Mouse (Mus musculus) forebrain, embryonic 15.5 days (tissue): ENCODE data around the gene Xcl1. TPM values are rescaled to one million over a fixed set of nuclear protein-coding genes. Genes with fewer than 3 reads are reported as not detected.

Experiments used
- ATAC-seq: fragments of 200-750 bp; cut with Nextera tagmentation; replicated peaks from 2 replicates; pipeline ENCODE4 v1.8.0; 2017; ENCODE audit warnings: mild to moderate bottlenecking, moderate TSS enrichment, moderate library complexity
- H3K27ac ChIP-seq: fragments of 300-500 bp; sonication (generic); replicated peaks from 2 replicates; pipeline ENCODE4 v1.5.1; 2015; ENCODE audit warnings: mild to moderate bottlenecking, inconsistent platforms
- H3K27me3 ChIP-seq: fragments of 300-500 bp; sonication (generic); 2 replicates; pipeline ENCODE4 v1.6.1; 2015; ENCODE audit warnings: inconsistent platforms
- H3K36me3 ChIP-seq: fragments of 300-500 bp; sonication (generic); 2 replicates; pipeline ENCODE4 v1.6.1; 2015; ENCODE audit warnings: mild to moderate bottlenecking, inconsistent platforms
- H3K4me1 ChIP-seq: fragments of 300-500 bp; sonication (generic); 2 replicates; pipeline ENCODE4 v1.6.1; 2015; ENCODE audit warnings: inconsistent platforms
- H3K4me2 ChIP-seq: fragments of 300-500 bp; sonication (generic); replicated peaks from 2 replicates; pipeline ENCODE4 v1.6.1; 2015; ENCODE audit warnings: mild to moderate bottlenecking, inconsistent platforms
- H3K4me3 ChIP-seq: fragments of 300-500 bp; sonication (generic); 2 replicates; pipeline ENCODE4 v1.5.1; 2015; ENCODE audit warnings: mild to moderate bottlenecking, inconsistent platforms
- H3K9ac ChIP-seq: fragments of 300-500 bp; sonication (generic); replicated peaks from 2 replicates; pipeline ENCODE4 v1.6.1; 2015; ENCODE audit warnings: mild to moderate bottlenecking, inconsistent platforms
- H3K9me3 ChIP-seq: fragments of 300-500 bp; sonication (generic); 2 replicates; pipeline ENCODE4 v1.6.1; 2016; ENCODE audit warnings: inconsistent platforms
- WGBS: fragments of 180-500 bp; shearing (Covaris S2); methylation state at CpG from one replicate; pipeline ENCODE4 v1.1.7; 2015; ENCODE audit warnings: mixed read lengths; 5-methylcytosine and 5-hydroxymethylcytosine counted together
- polyA plus RNA-seq: library from polyadenylated mRNA; unstranded; fragments of >200 nt; fragmentation: Nextera tagmentation; extraction: Ambion mirVana; gene quantifications from 2 replicates; pipeline ENCODE4 v1.2.1, GENCODE M21; 2015

The Xcl1 gene
- polyA plus RNA-seq, 1 experiment from 2014 or later, result not detected

GRCm38 (mm10) chr1:164957974-164958373 lies 22.6 kb upstream of the Xcl1 start:
- WGBS, result 94% methylated on average over 3 of the region's 3 CpGs
- no peak overlapping the region for H3K4me2 ChIP-seq
- H3K4me3 ChIP-seq, result no peak overlapping the region
- no peak for ATAC-seq
- no peak overlapping the region for H3K27ac ChIP-seq
- H3K36me3 ChIP-seq, result no peaks in the 10 kb centered on the region
- H3K4me1 ChIP-seq, result no peaks in the 10 kb centered on the region
- H3K9ac ChIP-seq, result no peak overlapping the region
- H3K27me3 ChIP-seq, result no peaks in the 10 kb centered on the region
- no peaks in the 10 kb centered on the region for H3K9me3 ChIP-seq

GRCm38 (mm10) chr1:164956725-164957399 lies 21.5 kb upstream of the Xcl1 start:
- no peak for ATAC-seq
- Histone ChIP-seq H3K27me3 (no peaks in the 10 kb centered on the region), H3K9me3 (no peaks in the 10 kb centered on the region), H3K4me2 (no peak overlapping the region), H3K9ac (no peak overlapping the region), H3K27ac (no peak overlapping the region), H3K36me3 (no peaks in the 10 kb centered on the region), H3K4me1 (no peaks in the 10 kb centered on the region), H3K4me3 (no peak overlapping the region)
- 94% methylated on average over 3 of the region's 3 CpGs for WGBS

DNA sequence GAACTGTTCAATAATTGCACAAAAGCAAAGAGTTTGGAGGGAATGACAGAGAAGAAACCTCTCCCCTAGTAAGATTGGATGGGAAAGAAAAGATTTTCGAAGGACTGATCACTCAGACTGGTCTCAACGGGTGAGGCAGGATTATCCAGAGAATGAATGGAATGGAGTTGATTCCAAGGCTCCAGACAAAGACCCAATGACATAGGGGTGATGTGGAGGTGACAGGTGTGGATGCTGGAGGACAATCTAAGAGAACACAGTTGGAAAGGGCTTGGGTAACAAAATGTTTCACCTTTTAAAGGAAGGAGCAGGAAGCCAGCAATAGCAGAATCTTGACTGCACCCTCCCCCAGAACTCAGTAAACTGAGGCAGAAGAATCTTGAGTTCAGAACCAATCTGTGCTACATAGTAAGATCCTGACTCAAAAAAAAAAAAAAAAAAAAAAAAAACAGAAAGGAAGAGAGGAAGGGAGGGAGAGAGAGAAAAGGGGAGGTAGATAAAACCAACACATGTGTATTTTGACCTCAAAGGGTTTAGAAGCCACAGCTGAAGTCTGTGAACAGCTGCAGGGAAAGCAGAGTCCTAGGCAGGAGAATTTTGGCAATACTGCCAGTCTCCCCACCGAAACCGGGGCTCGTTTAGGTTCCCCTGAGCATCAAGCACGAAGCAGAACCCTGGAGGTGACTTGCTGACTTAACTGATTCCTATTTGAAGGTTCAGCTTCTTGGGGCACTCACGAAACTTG lies 20.3 kb upstream of the Xcl1 start:
- Histone ChIP-seq H3K9ac (no peak overlapping the region), H3K36me3 (no peaks in the 10 kb centered on the region), H3K4me2 (no peak overlapping the region), H3K27ac (no peak overlapping the region), H3K27me3 (no peaks in the 10 kb centered on the region), H3K9me3 (no peaks in the 10 kb centered on the region), H3K4me1 (no peaks in the 10 kb centered on the region), H3K4me3 (no peak overlapping the region)
- 73% methylated on average over 7 of the region's 7 CpGs for WGBS
- ATAC-seq, result no peak

DNA sequence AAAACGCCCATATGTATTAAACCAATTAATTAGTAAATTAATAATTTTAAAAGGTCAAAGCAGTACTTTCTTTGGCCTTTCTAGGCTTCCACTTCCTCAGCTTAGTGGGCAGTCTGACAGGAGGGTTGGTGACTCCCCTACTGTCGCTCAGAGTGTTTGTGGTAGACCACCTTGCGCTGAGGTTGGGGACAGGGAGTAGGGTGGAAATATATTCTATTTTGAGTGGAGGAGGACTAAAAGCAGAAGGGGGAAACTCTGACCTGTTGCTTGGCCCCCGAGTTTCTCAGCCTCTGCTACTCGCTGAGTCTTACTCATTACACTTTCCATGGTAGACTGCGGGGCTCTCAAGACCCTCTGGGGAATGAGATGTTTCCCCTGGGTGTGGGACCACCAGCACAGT lies 18.2 kb upstream of the Xcl1 start:
- H3K9me3 ChIP-seq, result no peaks in the 10 kb centered on the region
- H3K4me1 ChIP-seq, result no peaks in the 10 kb centered on the region
- no peak overlapping the region for H3K4me3 ChIP-seq
- no peak overlapping the region for H3K9ac ChIP-seq
- 90% methylated on average over 6 of the region's 6 CpGs for WGBS
- no peaks in the 10 kb centered on the region for H3K27me3 ChIP-seq
- H3K4me2 ChIP-seq, result no peak overlapping the region
- no peak overlapping the region for H3K27ac ChIP-seq
- no peaks in the 10 kb centered on the region for H3K36me3 ChIP-seq
- ATAC-seq, result no peak

DNA sequence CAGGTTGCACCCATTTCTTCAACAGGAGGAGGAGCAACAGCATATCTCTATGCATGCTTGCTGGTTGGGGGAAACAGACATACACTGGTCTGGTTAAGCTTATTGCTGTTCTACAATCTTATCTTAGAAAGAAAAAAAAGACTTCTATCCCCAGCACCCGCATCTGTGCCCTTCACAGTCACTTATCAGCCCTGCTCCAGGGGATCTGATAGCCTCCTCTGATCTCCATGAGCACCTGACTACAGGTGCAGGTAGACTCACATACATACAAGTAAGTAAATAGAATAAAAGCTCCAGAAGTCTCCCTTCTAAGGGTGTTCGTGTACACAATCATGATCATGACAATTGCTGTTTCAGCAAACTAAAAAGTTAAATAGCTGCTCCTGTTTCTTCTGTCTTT lies 733 bp upstream of the Xcl1 start:
- no peaks in the 10 kb centered on the region for H3K36me3 ChIP-seq
- no peaks in the 10 kb centered on the region for H3K27me3 ChIP-seq
- no peak overlapping the region for H3K4me3 ChIP-seq
- H3K27ac ChIP-seq, result no peak overlapping the region
- no peak overlapping the region for H3K9ac ChIP-seq
- H3K4me2 ChIP-seq, result no peak overlapping the region
- no peak for ATAC-seq
- no peaks in the 10 kb centered on the region for H3K9me3 ChIP-seq
- no peaks in the 10 kb centered on the region for H3K4me1 ChIP-seq
- WGBS, result 81% methylated on average over 2 of the region's 2 CpGs

- ATAC-seq, result no peak
- Histone ChIP-seq H3K9ac (no peak overlapping the region), H3K27ac (no peak overlapping the region), H3K4me1 (no peaks in the 10 kb centered on the region), H3K9me3 (no peaks in the 10 kb centered on the region), H3K27me3 (no peaks in the 10 kb centered on the region), H3K4me2 (no peak overlapping the region), H3K36me3 (no peaks in the 10 kb centered on the region), H3K4me3 (no peak overlapping the region)
- 90% methylated on average over 10 of the region's 10 CpGs for WGBS
Measured at GRCm38 (mm10) chr1:164933441-164934188, 1.7 kb downstream of the Xcl1 start.

GRCm38 (mm10) chr1:164931135-164931534 lies 4.2 kb downstream of the Xcl1 start:
- Histone ChIP-seq H3K4me3 (no peak overlapping the region), H3K4me1 (no peaks in the 10 kb centered on the region), H3K9ac (no peak overlapping the region), H3K27ac (no peak overlapping the region), H3K27me3 (no peaks in the 10 kb centered on the region), H3K9me3 (no peaks in the 10 kb centered on the region), H3K4me2 (no peak overlapping the region), H3K36me3 (no peaks in the 10 kb centered on the region)
- 92% methylated on average over 7 of the region's 7 CpGs for WGBS
- ATAC-seq, result no peak

GRCm38 (mm10) chr1:164930006-164930405 lies 5.3 kb downstream of the Xcl1 start:
- no peak overlapping the region for H3K4me2 ChIP-seq
- no peak overlapping the region for H3K9ac ChIP-seq
- H3K4me1 ChIP-seq, result no peaks in the 10 kb centered on the region
- H3K9me3 ChIP-seq, result no peaks in the 10 kb centered on the region
- H3K27me3 ChIP-seq, result no peaks in the 10 kb centered on the region
- no peak overlapping the region for H3K27ac ChIP-seq
- H3K4me3 ChIP-seq, result no peak overlapping the region
- H3K36me3 ChIP-seq, result no peaks in the 10 kb centered on the region
- 65% methylated on average over 3 of the region's 3 CpGs for WGBS
- no peak for ATAC-seq

- 79% methylated on average over 3 of the region's 3 CpGs for WGBS
- no peak overlapping the region for H3K4me3 ChIP-seq
- no peaks in the 10 kb centered on the region for H3K36me3 ChIP-seq
- no peaks in the 10 kb centered on the region for H3K27me3 ChIP-seq
- no peaks in the 10 kb centered on the region for H3K4me1 ChIP-seq
- no peak for ATAC-seq
- H3K9me3 ChIP-seq, result no peaks in the 10 kb centered on the region
- no peak overlapping the region for H3K9ac ChIP-seq
- H3K4me2 ChIP-seq, result no peak overlapping the region
- no peak overlapping the region for H3K27ac ChIP-seq
Measured at GRCm38 (mm10) chr1:164926534-164927160, 8.7 kb downstream of the Xcl1 start.

DNA sequence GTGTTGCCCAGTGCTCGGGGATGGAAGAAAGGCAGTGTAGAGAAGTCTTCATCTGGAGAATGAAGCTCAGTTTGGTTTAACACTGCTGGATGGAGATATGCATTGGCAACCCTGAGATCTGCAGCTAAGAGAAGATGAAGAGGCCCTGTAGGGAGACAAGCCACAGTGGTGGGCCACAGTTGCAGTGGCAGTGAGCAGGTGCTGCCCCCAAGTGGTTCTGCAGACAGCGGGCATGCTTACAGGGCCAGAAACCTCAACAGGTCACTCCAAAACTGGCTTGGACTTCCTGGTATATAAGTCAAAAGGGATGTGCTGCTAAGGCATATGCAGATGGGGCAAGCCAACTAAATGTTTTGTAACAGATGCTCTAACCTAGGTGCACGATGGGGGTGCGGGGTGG lies 30.3 kb downstream of the Xcl1 start:
- 54% methylated on average over 4 of the region's 4 CpGs for WGBS

DNA sequence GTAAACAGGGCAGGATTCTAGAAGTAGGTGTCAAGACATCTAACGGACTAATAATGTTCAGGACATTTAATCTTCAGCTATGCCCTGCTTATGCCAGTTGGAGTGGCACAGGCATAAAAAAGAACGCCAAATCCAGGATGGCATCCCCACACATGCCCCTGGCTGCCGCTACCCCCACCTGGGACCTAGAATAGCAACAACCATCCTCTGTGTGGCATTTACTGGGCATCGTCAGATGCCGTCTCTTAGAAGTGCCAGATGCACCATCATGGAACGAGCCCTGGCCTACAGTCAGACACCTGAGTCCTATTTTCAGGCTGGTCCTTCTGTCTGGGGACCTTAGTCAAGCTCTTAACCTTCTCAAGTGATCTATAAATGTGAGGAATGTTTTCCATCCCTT lies 34.6 kb downstream of the Xcl1 start:
- ATAC-seq, result no peak

More for the DNA sequence above, 30.3 kb downstream of the Xcl1 start:
- Histone ChIP-seq H3K9ac (no peak overlapping the region), H3K9me3 (no peaks in the 10 kb centered on the region), H3K36me3 (no peaks in the 10 kb centered on the region), H3K27ac (no peak overlapping the region), H3K4me1 (no peaks in the 10 kb centered on the region), H3K4me2 (no peak overlapping the region), H3K27me3 (no peaks in the 10 kb centered on the region), H3K4me3 (no peak overlapping the region)
- ATAC-seq, result peak; percentile 62; the same call in 1 of the 2 replicates

DNA sequence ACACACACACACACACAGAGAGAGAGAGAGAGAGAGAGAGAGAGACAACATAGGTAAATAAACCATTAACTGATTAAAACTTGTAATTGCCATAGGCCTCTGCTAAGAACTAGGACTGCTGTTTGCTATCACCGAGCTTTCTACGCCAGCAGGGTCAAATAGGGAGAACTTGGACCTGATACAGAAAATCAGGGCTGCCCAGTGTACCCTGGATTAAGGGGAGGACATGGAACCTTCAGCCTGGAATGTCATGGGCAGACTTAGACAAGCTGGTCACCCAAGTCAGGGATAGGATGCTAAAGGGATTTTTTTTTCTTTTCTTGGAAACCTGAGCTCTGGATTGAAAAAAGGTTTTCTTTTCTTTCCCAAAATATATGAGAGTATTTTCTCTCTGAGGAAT lies 35.1 kb downstream of the Xcl1 start:
- H3K4me3 ChIP-seq, result no peak overlapping the region
- H3K9me3 ChIP-seq, result no peaks in the 10 kb centered on the region
- 80% methylated on average over 2 of the region's 2 CpGs for WGBS
- no peak overlapping the region for H3K9ac ChIP-seq
- H3K4me2 ChIP-seq, result no peak overlapping the region
- ATAC-seq, result no peak
- H3K27ac ChIP-seq, result no peak overlapping the region
- no peaks in the 10 kb centered on the region for H3K36me3 ChIP-seq
- H3K4me1 ChIP-seq, result peaks cover 9% of the 10 kb centered on the region; the same call in 1 of the 2 replicates
- H3K27me3 ChIP-seq, result no peaks in the 10 kb centered on the region

More for the DNA sequence above, 34.6 kb downstream of the Xcl1 start:
- no peaks in the 10 kb centered on the region for H3K9me3 ChIP-seq
- WGBS, result 84% methylated on average over 6 of the region's 6 CpGs
- H3K4me3 ChIP-seq, result no peak overlapping the region
- peaks cover 9% of the 10 kb centered on the region; the same call in 1 of the 2 replicates for H3K4me1 ChIP-seq
- H3K4me2 ChIP-seq, result no peak overlapping the region
- no peak overlapping the region for H3K9ac ChIP-seq
- H3K27ac ChIP-seq, result no peak overlapping the region
- no peaks in the 10 kb centered on the region for H3K36me3 ChIP-seq
- H3K27me3 ChIP-seq, result no peaks in the 10 kb centered on the region
